Mouse (Mus musculus): ENCODE measurements around the gene Rab36.

DNA sequence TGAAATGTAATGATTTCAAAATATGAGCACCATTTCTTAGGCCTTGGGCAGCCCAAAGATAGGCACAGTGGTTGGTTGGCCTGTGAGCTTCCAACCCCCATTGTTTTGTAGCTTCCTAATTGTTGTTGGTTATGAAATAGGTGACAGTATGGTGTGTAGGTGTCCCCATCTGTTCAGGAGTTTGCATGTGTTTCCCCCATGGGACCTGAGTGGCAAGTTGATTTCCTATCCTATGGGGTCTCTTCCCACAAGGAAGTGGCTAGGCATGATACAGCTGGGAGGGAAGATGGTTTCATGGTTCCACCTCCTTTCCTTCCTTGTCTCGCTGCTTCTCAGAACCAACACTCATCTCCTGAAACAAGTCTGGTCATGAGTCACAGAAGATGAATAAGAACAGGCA is 48.5 kb downstream of the Rab36 start:
- TF ChIP-seq CTCF (IDR thresholded peaks at IDR 0.05; ENCODE audit: borderline replicate concordance, extremely low read depth, insufficient read depth, insufficient read length) (no peak), POLR2A (IDR thresholded peaks at IDR 0.05; ENCODE audit: borderline replicate concordance, extremely low read depth, insufficient read depth, insufficient read length, poor library complexity, severe bottlenecking) (no peak)
